Mouse (Mus musculus): ENCODE measurements around the gene Olfr1272. TPM values are rescaled to one million over a fixed set of nuclear protein-coding genes. Genes with fewer than 3 reads are reported as not detected.
"Not testable (repeated sequence)": the region's sequence is repeated elsewhere in the genome, so short reads cannot be mapped to it uniquely, and the experiment has no call there.

Gene Olfr1272
- not detected for total RNA-seq (2021)
- long read RNA-seq, experiment 1: 0 reads
- long read RNA-seq, experiment 2: 0 reads

- DNase-seq: no peak
These were observed at the start of gene Olfr1272 for GRCm38 (mm10) chr2:90292741-90293140. Gene Olfr1272, minus strand, starts transcription at chr2:90292841.

GRCm38 (mm10) chr2:90321900-90322299 is 29.3 kb upstream of the Olfr1272 start, which contains the start of gene Gm13769:
Gene Gm13769, plus strand, starts transcription at chr2:90322200.
- not testable (repeated sequence) for DNase-seq

GRCm38 (mm10) chr2:90270932-90271331 is 21.7 kb downstream of the Olfr1272 start, which contains the start of gene Olfr1271:
Gene Olfr1271, minus strand, starts transcription at chr2:90271032.
- no peak for DNase-seq

- no peak for DNase-seq
These were observed 35.1 kb downstream of the Olfr1272 start, which contains the start of gene Olfr142 for GRCm38 (mm10) chr2:90257492-90257891. Gene Olfr142, minus strand, starts transcription at chr2:90257592.

Other genes starting within 250 kb of the Olfr1272 start
- not detected for gene Olfr140, start 229.2 kb downstream of the Olfr1272 start, total RNA-seq (2021)
- gene Olfr1269, start 171.4 kb downstream of the Olfr1272 start, total RNA-seq (2021): not detected
- not detected for gene Olfr32, start 150.5 kb downstream of the Olfr1272 start, total RNA-seq (2021)
- gene Olfr1270, start 139.8 kb downstream of the Olfr1272 start, total RNA-seq (2021): not detected
- gene Olfr1506, start 68.3 kb downstream of the Olfr1272 start, total RNA-seq (2021): not detected
- not detected for gene Olfr142, start 35.2 kb downstream of the Olfr1272 start, total RNA-seq (2021)
- not detected for gene Olfr1271, start 21.8 kb downstream of the Olfr1272 start, total RNA-seq (2021)
- under 1 TPM in 1 of 2 experiments, not detected in 1; 0.10 TPM for gene Gm13769, start 29.4 kb upstream of the Olfr1272 start, total RNA-seq (2021)
- not detected for gene Olfr1274-ps, start 105.8 kb upstream of the Olfr1272 start, total RNA-seq (2021)